Mouse (Mus musculus) spleen, adult 2 months (tissue): ENCODE data around the gene Epor. TPM values are rescaled to one million over a fixed set of nuclear protein-coding genes. Genes with fewer than 3 reads are reported as not detected.

Source experiments
- DNase-seq, 2 experiments: peaks; one replicate each; pipeline versions ENCODE4 v3.0.0 to v3.0.0-alpha.2; 2012 to 2021; ENCODE audit warnings: low spot score in 2 of 2, low read depth in 1 of 2
- H3K27ac ChIP-seq: fragments of 200-500 bp; 2 replicates; pipeline ENCODE4 v1.5.1; 2012; ENCODE audit warnings: low read length, inconsistent platforms; ENCODE audit not compliant: insufficient read depth
- H3K27me3 ChIP-seq: fragments of 200-500 bp; 2 replicates; pipeline ENCODE4 v1.6.1; 2012; ENCODE audit warnings: mild to moderate bottlenecking, moderate library complexity, low read length, inconsistent platforms; ENCODE audit not compliant: control insufficient read depth, insufficient read depth
- H3K36me3 ChIP-seq: fragments of 200-500 bp; 2 replicates; pipeline ENCODE4 v1.6.1; 2012; ENCODE audit warnings: mild to moderate bottlenecking, low read length, inconsistent platforms; ENCODE audit not compliant: control insufficient read depth, insufficient read depth
- H3K4me1 ChIP-seq: fragments of 200-500 bp; 2 replicates; pipeline ENCODE4 v1.6.1; 2011; ENCODE audit warnings: inconsistent platforms; ENCODE audit not compliant: control insufficient read depth, insufficient read depth, insufficient read length
- H3K4me3 ChIP-seq: fragments of 200-500 bp; 2 replicates; pipeline ENCODE4 v1.5.1; 2011; ENCODE audit warnings: mild to moderate bottlenecking, inconsistent platforms; ENCODE audit not compliant: insufficient read depth, insufficient read length; ENCODE audit errors: extremely low read depth
- CTCF ChIP-seq: fragments of 200-500 bp; IDR thresholded peaks from 2 replicates; pipeline ENCODE4 v1.5.1; 2011; ENCODE audit warnings: mild to moderate bottlenecking, inconsistent platforms; ENCODE audit not compliant: insufficient read depth, insufficient read length, insufficient replicate concordance; ENCODE audit errors: extremely low read depth
- POLR2A ChIP-seq: fragments of 200-500 bp; IDR thresholded peaks from 2 replicates; pipeline ENCODE4 v1.6.1; 2011; ENCODE audit warnings: low read depth, low read length, inconsistent platforms
- WGBS: fragments of 180-500 bp; shearing (Covaris S2); methylation state at CpG from one replicate; pipeline ENCODE4 v1.1.7; 2018; 5-methylcytosine and 5-hydroxymethylcytosine counted together
- polyA plus RNA-seq: library from polyadenylated mRNA; depleted of rRNA; stranded (reverse); fragments of >200 nt; gene quantifications from 2 replicates; pipeline ENCODE4 v1.2.3, GENCODE M21; 2012

Gene Epor
- polyA plus RNA-seq, 1 experiment, result 49.5 TPM

- Histone ChIP-seq H3K4me1 (peaks cover 6% of the 10 kb centered on the region; the same call in 1 of the 2 replicates), H3K36me3 (peaks cover 4% of the 10 kb centered on the region)
- 88% methylated on average over 4 of the region's 4 CpGs for WGBS
Observed at GRCm38 (mm10) chr9:22001633-22002032, 38.3 kb upstream of the Epor start.

DNA sequence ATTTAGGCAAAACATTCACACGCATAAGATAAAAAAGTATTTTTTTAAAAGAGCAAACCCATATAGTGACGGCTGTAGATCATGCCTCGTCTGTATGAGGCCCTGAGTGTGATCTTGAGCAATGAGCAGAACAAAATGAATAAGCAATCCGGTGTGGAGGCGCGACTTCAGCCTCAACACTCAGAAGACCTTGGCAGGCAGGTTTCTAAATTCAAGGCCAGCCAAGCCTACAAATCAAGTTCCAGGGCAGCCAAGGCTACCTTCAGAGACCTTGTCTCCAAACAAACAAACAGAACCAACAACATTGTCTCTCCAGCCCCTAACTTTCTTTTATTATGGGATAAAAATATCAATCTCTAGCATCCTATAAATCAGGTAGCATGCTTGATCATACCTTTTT lies 37.0 kb upstream of the Epor start:
- WGBS, result 86% methylated on average over 6 of the region's 6 CpGs
- Histone ChIP-seq H3K36me3 (peaks cover 1% of the 10 kb centered on the region; the same call in 1 of the 2 replicates), H3K4me3 (no peak overlapping the region), H3K27ac (no peak overlapping the region), H3K4me1 (peaks cover 6% of the 10 kb centered on the region; the same call in 1 of the 2 replicates), H3K27me3 (no peaks in the 10 kb centered on the region)
- DNase-seq, result no peak
- TF ChIP-seq CTCF (no peak), POLR2A (no peak)

More at GRCm38 (mm10) chr9:22001633-22002032, 38.3 kb upstream of the Epor start:
- no peak overlapping the region for H3K27ac ChIP-seq
- no peak for DNase-seq
- TF ChIP-seq CTCF (no peak), POLR2A (no peak)
- H3K27me3 ChIP-seq, result no peaks in the 10 kb centered on the region
- no peak overlapping the region for H3K4me3 ChIP-seq

DNA sequence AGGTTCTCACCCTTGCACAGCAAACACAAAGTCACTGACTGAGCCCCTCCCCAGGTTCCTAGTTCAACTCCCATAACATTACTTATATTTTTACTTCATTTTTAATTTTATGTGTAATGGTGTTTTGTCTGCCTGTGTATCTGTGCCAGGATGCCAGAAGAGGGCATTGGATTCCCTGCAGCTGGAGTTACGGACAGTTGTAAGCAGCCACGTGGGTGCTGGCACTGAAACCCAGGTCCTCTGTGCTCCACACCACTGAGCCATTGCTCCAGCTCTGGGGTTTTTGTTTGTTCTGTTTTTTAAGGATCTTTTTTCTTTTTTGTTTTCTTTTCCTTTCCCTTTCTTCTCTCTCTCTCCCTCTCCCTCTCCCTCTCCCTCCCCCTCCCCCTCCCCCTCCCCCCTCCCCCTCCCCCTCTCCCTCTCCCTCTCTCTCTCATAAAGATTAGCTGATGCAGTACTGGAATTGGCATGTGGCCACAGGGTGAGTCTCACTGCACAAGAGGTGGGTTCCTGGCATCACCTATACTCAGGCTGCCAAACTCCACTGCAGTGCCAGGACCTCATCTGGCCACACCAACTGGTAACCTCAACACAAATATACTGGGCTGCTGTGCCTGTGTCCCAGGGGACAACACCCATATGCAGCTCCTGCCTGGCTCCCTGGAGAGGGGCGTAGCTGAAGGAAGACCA lies 33.0 kb upstream of the Epor start:
- no peak for DNase-seq
- TF ChIP-seq CTCF (no peak), POLR2A (no peak)
- 80% methylated on average over 3 of the region's 3 CpGs for WGBS
- Histone ChIP-seq H3K27ac (no peak overlapping the region), H3K36me3 (no peaks in the 10 kb centered on the region), H3K4me3 (no peak overlapping the region), H3K27me3 (no peaks in the 10 kb centered on the region), H3K4me1 (no peaks in the 10 kb centered on the region)

DNA sequence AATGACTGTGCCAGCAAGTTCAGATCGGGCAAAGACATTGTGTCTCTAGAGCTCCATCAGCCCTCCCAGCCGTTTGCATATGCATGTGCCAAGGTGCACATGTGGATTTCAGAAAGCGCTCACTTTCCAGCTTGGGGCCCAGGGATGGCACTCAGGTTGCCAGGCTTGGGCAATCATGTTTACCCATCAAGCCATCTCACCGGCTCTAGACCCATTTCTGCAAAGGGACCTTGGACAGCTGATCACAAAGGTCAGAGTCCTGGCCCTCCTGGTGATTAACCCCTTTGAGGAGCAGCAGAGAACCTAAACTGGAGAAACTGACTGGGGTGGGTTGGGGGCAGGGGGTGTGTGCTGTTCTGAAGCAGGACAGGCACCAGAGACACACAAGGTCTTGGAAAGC lies 28.9 kb upstream of the Epor start:
- H3K27ac ChIP-seq, result no peak overlapping the region
- H3K27me3 ChIP-seq, result peaks cover 24% of the 10 kb centered on the region
- H3K4me3 ChIP-seq, result no peak overlapping the region
- 83% methylated on average over 4 of the region's 4 CpGs for WGBS
- H3K4me1 ChIP-seq, result peaks cover 9% of the 10 kb centered on the region
- TF ChIP-seq POLR2A (no peak), CTCF (no peak)
- DNase-seq, result no peak
- no peaks in the 10 kb centered on the region for H3K36me3 ChIP-seq

GRCm38 (mm10) chr9:21989230-21990110 lies 26.2 kb upstream of the Epor start, which contains the start of gene Rgl3:
Gene Rgl3 (minus strand): TSS chr9:21989446.
- Histone ChIP-seq H3K27ac (no peak within 1 kb of the TSS), H3K27me3 (peaks cover 24% of the 10 kb centered on the region), H3K36me3 (no peaks in the 10 kb centered on the region), H3K4me3 (peak within 1 kb of the TSS; percentile 31; the same call in 1 of the 2 replicates), H3K4me1 (peaks cover 9% of the 10 kb centered on the region)
- DNase-seq, result no peak
- TF ChIP-seq CTCF (no peak), POLR2A (no peak)
- WGBS, result 7% methylated on average over 42 of the region's 42 CpGs

- Histone ChIP-seq H3K27me3 (peaks cover 24% of the 10 kb centered on the region), H3K4me3 (peak overlapping the region; percentile 31; the same call in 1 of the 2 replicates)
- TF ChIP-seq POLR2A (no peak), CTCF (no peak)
Observed at GRCm38 (mm10) chr9:21988421-21989101, 25.3 kb upstream of the Epor start.

More at GRCm38 (mm10) chr9:21988421-21989101, 25.3 kb upstream of the Epor start:
- Histone ChIP-seq H3K4me1 (peaks cover 9% of the 10 kb centered on the region), H3K36me3 (no peaks in the 10 kb centered on the region), H3K27ac (no peak overlapping the region)
- peak in 1 of 2 experiments; percentile 21 for DNase-seq
- 7% methylated on average over 32 of the region's 32 CpGs for WGBS
